ENCODE assay signal across 27 mouse cellular contexts in the genomic region with DNA sequence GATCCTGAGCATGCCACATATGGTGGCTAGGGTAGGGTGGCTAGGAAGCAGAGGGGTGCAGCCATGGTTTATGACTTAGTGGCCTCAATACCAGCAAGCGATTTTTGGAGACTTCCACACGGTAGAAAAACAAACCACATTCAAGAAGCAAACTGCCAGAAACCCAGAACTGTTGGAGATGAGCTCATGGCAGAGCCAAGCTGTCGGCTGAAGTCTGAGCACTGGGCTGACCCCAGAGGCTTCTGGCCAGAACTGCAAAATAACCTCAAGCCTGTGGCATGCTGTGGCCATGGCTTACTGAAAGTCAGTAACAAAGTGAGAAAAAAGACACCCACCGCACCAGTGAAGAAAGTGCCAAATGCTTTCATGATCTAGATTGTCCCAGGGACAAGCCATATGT.
DNase-seq lines count a peak whose midpoint lies in the region; TF ChIP-seq lines count a peak whose summit lies in the region.
"Had no signal": no experiment of that assay in that cellular context is flagged by ENCODE, and none has a peak within 500 bp of the region (broad histone marks: within the 10 kb centered on the region; RNA-seq: fewer than 3 reads in every experiment).

No protein-coding gene starts in this region.

- H3K9me3 ChIP-seq in heart, embryonic 10.5 days: no peaks in the 10 kb centered on the region
- H3K9me3 ChIP-seq: embryonic facial prominence, embryonic 12.5 days; forebrain, embryonic 12.5 days; hindbrain, embryonic 13.5 days; liver, embryonic 12.5 days had no signal

- DNase-seq in heart, embryonic 10.5 days (ENCODE audit: low spot score): peak; percentile 20
- no peak for DNase-seq in heart, adult 18-20 months
- DNase-seq in lung, postnatal 10 days: peak; percentile 61
- DNase-seq in lung, adult 2 months: no peak
- peak; percentile 54 for DNase-seq in NIH3T3 (ENCODE audit: low read depth)
- DNase-seq in lung, postnatal 4 days: peak; percentile 16 to 60
- DNase-seq in layer of hippocampus, adult 2 months (ENCODE audit: low spot score in 2 of 2): no peak
- no peak for DNase-seq in layer of hippocampus, postnatal 25 days (ENCODE audit: extremely low spot score in 1 of 2, low spot score in 1 of 2)
- DNase-seq: adrenal gland, postnatal 10 days; cerebellum, adult 9-10 months; embryo, embryonic 11 days; gastrocnemius, postnatal 14 days; heart, adult 2 months; kidney, adult 9 months; kidney, postnatal 10 days; left cerebral cortex, postnatal 4 days; liver, postnatal 0 days; right cerebral cortex, postnatal 25 days; spleen, adult 18-20 months; thymus, adult 18-20 months; thymus, postnatal 25 days had no signal

- H3K4me1 ChIP-seq in heart, embryonic 10.5 days: no peaks in the 10 kb centered on the region
- no peaks in the 10 kb centered on the region for H3K4me1 ChIP-seq in lung, adult 2 months (ENCODE audit: control insufficient read depth, insufficient read depth, low read length)
- H3K4me1 ChIP-seq: embryonic facial prominence, embryonic 12.5 days; forebrain, embryonic 12.5 days; hindbrain, embryonic 13.5 days; liver, embryonic 12.5 days had no signal

- H3K27ac ChIP-seq in heart, embryonic 10.5 days: no peak overlapping the region
- no peak overlapping the region for H3K27ac ChIP-seq in layer of hippocampus, adult 2 months
- H3K27ac ChIP-seq: embryonic facial prominence, embryonic 12.5 days; forebrain, embryonic 12.5 days; heart, adult 2 months; hindbrain, embryonic 13.5 days; liver, embryonic 12.5 days had no signal

- no peaks in the 10 kb centered on the region for H3K36me3 ChIP-seq in heart, embryonic 10.5 days
- H3K36me3 ChIP-seq: liver, embryonic 12.5 days had no signal

- no peak overlapping the region for H3K4me3 ChIP-seq in heart, embryonic 10.5 days
- no peak overlapping the region for H3K4me3 ChIP-seq in lung, adult 2 months (replicated peaks; ENCODE audit: extremely low read depth, low read depth, low read length)
- H3K4me3 ChIP-seq in layer of hippocampus, adult 2 months: no peak overlapping the region
- H3K4me3 ChIP-seq: embryonic facial prominence, embryonic 12.5 days; erythroblast, embryonic 14.5 days; forebrain, embryonic 12.5 days; heart, adult 2 months; hindbrain, embryonic 13.5 days; liver, embryonic 12.5 days had no signal

- no peaks in the 10 kb centered on the region for H3K27me3 ChIP-seq in heart, embryonic 10.5 days (ENCODE audit: insufficient read depth, poor library complexity, severe bottlenecking)
- H3K27me3 ChIP-seq: embryonic facial prominence, embryonic 12.5 days; forebrain, embryonic 12.5 days; hindbrain, embryonic 13.5 days; liver, embryonic 12.5 days; Patski had no signal

- 80% methylated on average over 4 of the region's 4 CpGs for WGBS in heart, embryonic 10.5 days
- 72% methylated on average over 4 of the region's 4 CpGs for WGBS in lung, adult 2 months

- no peak for TF ChIP-seq CTCF in lung, adult 2 months (IDR thresholded peaks at IDR 0.05; ENCODE audit: insufficient read depth, low read length)
- TF ChIP-seq CTCF in layer of hippocampus, adult 2 months (conservative IDR thresholded peaks at IDR 0.05): no peak

- TF ChIP-seq POLR2A in lung, adult 2 months (IDR thresholded peaks at IDR 0.05; ENCODE audit: borderline replicate concordance, extremely low read depth, low read depth, low read length): no peak

Comparison
In these comparisons a context has a peak if more than half of its experiments do, and no peak if none do; other contexts are left out.
1. DNase-seq: peak in heart, embryonic 10.5 days (single experiment), lung, postnatal 10 days (single experiment), NIH3T3 (single experiment) and lung, postnatal 4 days (2 of 2); none in heart, adult 18-20 months (0 of 2), lung, adult 2 months (single experiment), layer of hippocampus, adult 2 months (0 of 2) and layer of hippocampus, postnatal 25 days (0 of 2).